Mouse (Mus musculus): ENCODE results near the gene Trib2. TPM values are rescaled to one million over a fixed set of nuclear protein-coding genes. Genes with fewer than 3 reads are reported as not detected.

The Trib2 gene
- polyA plus RNA-seq (2012; rRNA removed): 3.1 and 4.1 TPM in 2 replicates

DNA sequence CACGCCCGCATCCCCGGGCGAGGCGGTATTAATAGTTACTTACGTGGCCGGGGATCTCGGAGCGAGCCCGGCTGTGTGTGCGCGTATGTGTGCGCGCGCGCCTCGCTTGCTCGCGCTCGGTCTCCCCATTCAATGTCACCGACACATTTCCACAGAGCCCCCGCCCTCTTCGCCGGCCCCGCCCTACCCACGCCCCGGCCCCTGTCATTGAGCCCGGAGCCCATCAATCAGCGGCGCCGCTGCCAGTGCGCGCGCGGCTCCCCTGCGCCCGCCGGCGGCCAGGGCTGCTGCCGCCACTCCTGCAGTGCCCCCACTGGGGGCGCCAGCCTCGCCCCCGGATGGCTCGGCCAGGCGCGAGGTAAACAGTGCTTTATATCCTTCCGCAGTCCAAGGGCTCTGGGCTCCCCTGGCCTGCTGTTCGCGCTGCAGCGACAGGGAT is at the start of gene Trib2:
Trib2 (minus strand) TSS at position 183 of the 439 bp plus-strand sequence.
- DNase-seq (ENCODE audit: low read depth, low spot score): no peak
- WGBS: under 1% methylated on average over 50 of the region's 50 CpGs

GRCm38 (mm10) chr12:15858005-15858404 is 41.3 kb upstream of the Trib2 start:
- no peak for DNase-seq (ENCODE audit: low read depth, low spot score)
- 81% methylated on average over 4 of the region's 4 CpGs for WGBS

- no peak for DNase-seq (ENCODE audit: low read depth, low spot score)
- WGBS: 85% methylated on average over 5 of the region's 5 CpGs
Measured at GRCm38 (mm10) chr12:15855891-15856290, 39.2 kb upstream of the Trib2 start.

- 62% methylated on average over 4 of the region's 4 CpGs for WGBS
- no peak for DNase-seq (ENCODE audit: low read depth, low spot score)
Measured at GRCm38 (mm10) chr12:15852781-15853180, 36.1 kb upstream of the Trib2 start.

- WGBS: 84% methylated on average over 4 of the region's 4 CpGs
- DNase-seq (ENCODE audit: low read depth, low spot score): no peak
Measured at GRCm38 (mm10) chr12:15852031-15852430, 35.3 kb upstream of the Trib2 start.

DNA sequence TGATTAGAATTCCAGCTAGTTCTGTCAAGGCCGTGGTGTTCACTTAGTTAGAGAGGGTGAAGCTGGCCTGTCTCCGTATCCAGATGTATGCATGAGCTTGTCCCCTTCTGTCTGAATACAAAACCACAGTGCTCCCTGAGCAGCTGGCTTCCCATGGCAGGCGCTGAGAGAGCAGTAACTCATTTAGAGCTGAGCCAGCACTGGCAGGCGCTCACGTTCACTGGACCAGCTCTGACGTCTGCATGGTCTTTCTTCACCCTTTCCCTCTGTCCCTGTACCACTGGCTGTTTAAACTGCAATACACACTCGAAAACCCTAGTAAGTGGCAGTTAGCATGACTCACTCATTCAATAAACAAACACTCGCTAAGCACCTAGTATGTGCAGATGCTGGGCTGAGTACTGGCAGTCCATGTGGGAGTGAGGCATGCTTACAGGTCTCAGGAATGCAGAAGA is 33.7 kb upstream of the Trib2 start:
- 44% methylated on average over 8 of the region's 8 CpGs for WGBS
- no peak for DNase-seq (ENCODE audit: low read depth, low spot score)

- DNase-seq (ENCODE audit: low read depth, low spot score): no peak
- 40% methylated on average over 3 of the region's 3 CpGs for WGBS
Measured at GRCm38 (mm10) chr12:15849861-15850294, 33.2 kb upstream of the Trib2 start.

GRCm38 (mm10) chr12:15848391-15848790 is 31.7 kb upstream of the Trib2 start:
- WGBS: 98% methylated on average over 4 of the region's 4 CpGs
- DNase-seq (ENCODE audit: low read depth, low spot score): no peak

DNA sequence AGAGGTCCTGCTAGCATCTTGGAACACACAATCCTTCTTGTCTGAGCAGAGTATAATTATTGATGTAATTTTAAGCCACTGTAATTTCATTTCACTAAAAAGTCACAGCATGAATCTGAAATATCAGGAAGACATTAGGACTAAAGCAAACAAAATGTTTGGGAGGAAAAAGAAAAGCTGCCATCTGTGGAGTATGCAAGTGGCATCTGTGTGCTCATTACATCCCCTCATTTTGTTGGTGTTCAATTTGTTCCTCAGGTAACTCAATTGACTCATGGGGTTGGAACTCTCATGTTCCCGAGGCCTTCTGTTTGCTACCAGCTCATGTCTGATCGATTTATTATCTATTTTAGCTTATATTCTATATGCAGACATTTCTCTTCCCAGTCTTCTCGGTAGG is 28.0 kb upstream of the Trib2 start:
- WGBS: 67% methylated on average over 3 of the region's 3 CpGs

GRCm38 (mm10) chr12:15840864-15841557 is 24.3 kb upstream of the Trib2 start:
- no peak for DNase-seq (ENCODE audit: low read depth, low spot score)
- 88% methylated on average over 12 of the region's 12 CpGs for WGBS

More for the DNA sequence above, 28.0 kb upstream of the Trib2 start:
- DNase-seq (ENCODE audit: low read depth, low spot score): no peak

- no peak for DNase-seq (ENCODE audit: low read depth, low spot score)
- WGBS: 80% methylated on average over 2 of the region's 2 CpGs
Measured at GRCm38 (mm10) chr12:15838201-15838600, 21.5 kb upstream of the Trib2 start.

DNA sequence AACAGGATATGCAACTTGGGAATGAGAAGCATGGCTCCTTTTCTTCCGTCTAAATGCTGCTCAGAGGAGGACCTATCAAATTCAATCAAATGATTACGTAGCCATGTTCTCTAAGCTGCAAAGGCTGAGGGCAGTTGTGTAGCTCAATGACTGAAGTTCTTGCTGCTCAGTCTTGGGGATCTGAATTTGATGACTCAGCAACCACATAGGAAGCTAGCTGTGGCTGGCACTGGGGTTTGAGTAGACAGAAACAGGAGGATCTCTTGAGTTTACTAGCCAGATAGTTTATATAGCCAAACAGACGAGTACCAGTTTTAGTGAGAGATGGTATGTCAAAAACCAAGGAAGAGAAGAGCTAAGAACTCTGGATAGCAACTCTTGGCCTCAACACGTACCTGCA is 20.8 kb upstream of the Trib2 start:
- WGBS: 94% methylated on average over 4 of the region's 4 CpGs
- no peak for DNase-seq (ENCODE audit: low read depth, low spot score)

DNA sequence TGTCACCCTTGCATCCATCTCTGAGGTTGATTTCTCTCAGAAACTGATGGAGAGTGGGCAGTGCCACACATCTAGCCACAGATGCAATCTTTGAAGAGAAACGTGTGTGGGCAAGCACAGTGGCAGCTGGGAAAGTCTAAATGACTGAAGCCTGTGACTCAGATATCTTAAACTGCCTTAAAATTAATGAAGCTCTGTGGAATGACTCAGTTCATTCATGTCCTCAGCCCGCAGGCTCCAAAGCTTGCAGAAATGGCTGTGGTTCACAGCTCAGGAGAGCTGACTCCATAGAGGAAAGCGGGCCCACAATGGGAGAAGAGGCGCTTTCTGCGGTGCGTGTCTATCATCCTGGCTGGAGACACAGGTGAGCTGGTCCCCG is 15.9 kb upstream of the Trib2 start:
- WGBS: 91% methylated on average over 7 of the region's 7 CpGs
- no peak for DNase-seq (ENCODE audit: low read depth, low spot score)

- 85% methylated on average over 3 of the region's 3 CpGs for WGBS
- no peak for DNase-seq (ENCODE audit: low read depth, low spot score)
Measured at GRCm38 (mm10) chr12:15831941-15832673, 15.4 kb upstream of the Trib2 start.

GRCm38 (mm10) chr12:15830750-15831149 is 14.0 kb upstream of the Trib2 start:
- no peak for DNase-seq (ENCODE audit: low read depth, low spot score)
- 91% methylated on average over 3 of the region's 3 CpGs for WGBS

- 70% methylated on average over 2 of the region's 2 CpGs for WGBS
Measured at GRCm38 (mm10) chr12:15828815-15829398, 12.2 kb upstream of the Trib2 start.

DNA sequence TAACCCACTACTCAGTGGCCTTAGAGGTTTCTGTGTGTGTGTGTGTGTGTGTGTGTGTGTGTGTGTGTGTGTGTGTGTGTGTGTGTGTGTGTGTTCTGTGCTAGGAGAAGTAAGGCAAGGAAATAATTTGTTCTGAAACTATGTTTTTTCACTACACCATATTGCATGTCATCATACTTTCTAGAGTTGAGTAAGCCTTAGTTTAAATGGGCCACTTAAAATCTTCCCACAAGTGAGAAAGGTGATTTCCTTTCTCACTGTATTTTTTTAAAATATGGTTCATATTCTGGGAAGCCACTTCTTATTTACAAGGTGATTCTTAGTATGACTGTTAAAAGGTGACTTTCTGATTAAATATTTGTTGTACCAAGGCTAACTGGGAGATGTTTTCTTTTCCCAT is 4.3 kb upstream of the Trib2 start:
- no peak for DNase-seq (ENCODE audit: low read depth, low spot score)

More at GRCm38 (mm10) chr12:15828815-15829398, 12.2 kb upstream of the Trib2 start:
- DNase-seq (ENCODE audit: low read depth, low spot score): no peak

DNA sequence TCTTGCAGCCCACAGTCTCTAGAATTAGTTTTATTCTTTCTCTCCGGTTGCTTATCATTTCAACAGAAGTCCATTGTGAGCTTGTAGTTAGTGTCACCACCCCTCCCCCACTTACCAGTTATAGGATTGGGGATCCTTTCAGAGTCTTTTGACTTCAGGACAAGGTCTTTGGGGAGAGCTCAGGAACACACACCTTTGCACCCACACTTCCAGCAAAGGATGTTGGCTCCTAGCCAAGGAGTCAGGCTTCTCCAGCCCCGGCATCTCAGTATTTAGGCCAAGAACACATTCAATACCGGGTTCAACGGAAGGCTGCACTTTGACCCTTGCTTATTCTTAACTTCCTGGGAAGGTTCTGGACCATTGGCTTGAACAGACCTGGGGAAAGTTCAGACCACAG is 643 bp upstream of the Trib2 start:
- no peak for DNase-seq (ENCODE audit: low read depth, low spot score)
- 18% methylated on average over 4 of the region's 4 CpGs for WGBS

DNA sequence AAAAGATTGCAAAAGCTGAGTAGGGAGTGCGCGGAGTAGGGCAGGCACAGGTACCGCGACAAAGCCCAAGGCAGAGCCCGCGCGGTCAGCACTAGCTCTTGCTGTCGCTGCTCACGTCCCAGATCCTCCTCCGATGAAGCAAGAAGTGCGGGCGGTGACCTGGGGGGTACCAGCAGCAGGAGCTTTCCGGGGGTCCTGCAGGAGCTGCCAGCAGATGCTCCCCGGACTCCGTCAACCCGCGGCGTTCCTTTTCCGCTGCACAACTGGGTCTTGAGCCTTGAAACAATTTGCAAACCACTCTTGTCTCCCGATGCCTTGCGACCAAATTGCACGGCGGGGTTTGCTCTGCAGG is 492 bp downstream of the Trib2 start:
- WGBS: under 1% methylated on average over 23 of the region's 23 CpGs
- DNase-seq (ENCODE audit: low read depth, low spot score): no peak

- DNase-seq (ENCODE audit: low read depth, low spot score): no peak
- WGBS: under 1% methylated on average over 49 of the region's 49 CpGs
Measured at GRCm38 (mm10) chr12:15815576-15816253, 1.0 kb downstream of the Trib2 start.
